Mouse (Mus musculus) cerebellum, postnatal 36 days (tissue): Measurements from ENCODE around the gene Nsmce4a.
A peak's percentile ranks its signal among the peaks of the same experiment; 100 is the strongest.

Experiments
- DNase-seq, 2 experiments: peaks; one replicate each; pipeline ENCODE4 v3.0.0; 2021 to 2022; ENCODE audit warnings: mixed read lengths in 2 of 2

The Nsmce4a gene

GRCm38 (mm10) chr7:130577388-130578003 lies 4.6 kb upstream of the Nsmce4a start, which contains the start of gene Tacc2:
Gene Tacc2 (plus strand): TSS chr7:130577438.
- DNase-seq, result no peak

DNA sequence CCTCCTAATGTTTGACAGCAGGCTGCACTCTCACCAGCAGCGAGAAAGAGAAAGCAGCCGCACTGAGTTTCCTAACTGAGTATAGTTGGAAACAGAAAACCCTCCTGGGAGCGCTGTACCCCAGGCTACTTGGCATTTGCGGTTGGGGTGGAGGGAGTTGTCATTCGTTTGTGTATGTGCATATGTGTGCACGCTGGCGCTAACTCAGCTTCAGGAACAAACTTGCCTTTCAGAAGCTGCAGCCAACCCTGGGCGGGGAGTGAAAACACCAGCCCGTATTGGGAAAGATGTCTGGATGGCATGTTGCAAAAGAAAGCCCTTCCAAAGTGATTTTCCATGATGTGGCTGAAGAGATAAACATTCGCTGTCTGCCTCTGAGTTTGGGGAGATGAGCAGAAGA lies 4.1 kb upstream of the Nsmce4a start:
- no peak for DNase-seq

- no peak for DNase-seq
Measured at GRCm38 (mm10) chr7:130574211-130574991, 1.5 kb upstream of the Nsmce4a start.

- DNase-seq, result no peak
Measured at GRCm38 (mm10) chr7:130573746-130574145, 828 bp upstream of the Nsmce4a start.

- no peak for DNase-seq
Measured at GRCm38 (mm10) chr7:130570472-130570871, 2.4 kb downstream of the Nsmce4a start.

- DNase-seq, result no peak
Measured at GRCm38 (mm10) chr7:130568783-130569436, 4.0 kb downstream of the Nsmce4a start.

- no peak for DNase-seq
Measured at GRCm38 (mm10) chr7:130564596-130564995, 8.3 kb downstream of the Nsmce4a start.

DNA sequence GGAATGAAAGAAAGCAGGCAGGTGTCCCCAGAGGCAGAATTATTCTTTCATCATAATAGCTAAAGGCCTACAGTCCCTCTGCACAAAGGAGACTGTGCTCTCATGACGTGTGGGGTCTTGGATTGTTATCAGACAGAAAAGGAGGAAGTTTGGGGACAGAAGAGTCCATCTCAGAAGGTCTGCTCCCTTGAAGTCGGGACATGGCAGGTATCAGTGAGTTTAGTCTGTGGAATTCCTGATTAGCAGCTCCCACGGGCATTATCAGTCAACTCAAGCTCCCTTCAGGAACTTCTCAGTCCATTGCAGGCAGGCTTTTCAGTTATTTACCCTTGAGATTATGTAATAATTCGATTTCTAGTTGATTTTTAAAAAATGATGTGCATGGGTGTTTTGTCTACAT lies 9.0 kb downstream of the Nsmce4a start:
- DNase-seq, result no peak

DNA sequence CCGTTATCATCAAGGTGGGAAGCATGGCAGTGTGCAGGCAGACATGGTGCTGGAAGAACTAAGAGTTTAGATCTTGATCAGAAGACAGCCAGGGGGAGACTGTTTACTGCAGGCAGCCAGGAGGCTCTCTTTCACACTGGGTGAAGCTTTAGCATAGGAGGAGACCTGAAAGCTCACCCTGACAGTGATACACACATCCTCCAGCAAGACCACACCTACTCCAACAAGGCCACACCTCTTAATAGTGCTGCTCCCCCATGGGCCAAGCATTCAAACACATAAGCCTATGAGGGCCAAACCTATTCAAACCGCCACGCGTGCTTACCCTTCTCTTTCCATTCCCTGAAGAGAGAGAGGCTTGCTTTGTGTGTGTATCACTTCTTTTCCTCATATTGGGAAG lies 9.6 kb downstream of the Nsmce4a start:
- no peak for DNase-seq

- DNase-seq, result no peak
Measured at GRCm38 (mm10) chr7:130560933-130561332, 12.0 kb downstream of the Nsmce4a start.

DNA sequence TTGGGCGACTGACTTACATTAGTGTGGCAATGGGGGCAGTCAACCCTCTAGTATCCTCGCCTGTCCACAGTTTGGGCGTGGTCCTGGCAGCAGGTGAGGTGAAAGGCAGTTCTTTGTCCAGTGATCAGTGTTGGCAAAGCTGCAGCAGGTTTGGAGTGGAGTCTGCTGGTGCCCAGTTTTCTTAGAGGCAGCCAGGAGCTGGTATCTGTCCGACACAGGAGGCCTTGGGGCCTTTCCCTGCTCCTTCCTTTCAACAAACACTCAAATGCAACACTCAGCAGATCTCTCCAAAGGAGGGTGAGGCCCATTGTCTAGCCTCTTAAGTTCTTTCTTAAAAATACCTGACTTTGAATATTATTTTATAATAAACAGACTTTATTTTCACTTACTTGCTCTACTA lies 14.3 kb downstream of the Nsmce4a start:
- no peak for DNase-seq

- no peak for DNase-seq
Measured at GRCm38 (mm10) chr7:130555597-130555996, 17.3 kb downstream of the Nsmce4a start.

GRCm38 (mm10) chr7:130553321-130553720 lies 19.6 kb downstream of the Nsmce4a start:
- peak; percentile 57 to 63 for DNase-seq

DNA sequence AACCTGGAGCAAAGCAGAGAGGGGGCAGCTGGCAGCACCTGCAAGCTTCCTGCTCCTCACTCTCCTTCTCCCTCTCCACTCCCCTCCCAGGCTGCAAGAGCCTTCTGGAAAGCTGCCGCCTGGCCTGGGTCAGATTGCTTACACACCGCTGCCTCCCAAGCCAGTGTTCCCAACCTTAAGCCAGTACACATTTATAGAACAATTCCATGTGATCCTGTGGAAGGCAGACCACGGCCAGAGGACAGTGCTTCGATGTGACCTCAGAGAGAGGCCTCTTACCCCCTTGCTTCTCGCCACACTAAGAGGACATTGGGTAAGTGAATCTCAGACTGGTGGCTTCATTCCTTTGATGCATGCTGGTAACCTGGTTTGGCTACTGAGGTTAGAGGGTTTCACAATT lies 20.1 kb downstream of the Nsmce4a start:
- peak; percentile 71 to 76 for DNase-seq

GRCm38 (mm10) chr7:130547635-130548175 lies 25.2 kb downstream of the Nsmce4a start:
- no peak for DNase-seq

GRCm38 (mm10) chr7:130546791-130547484 lies 26.0 kb downstream of the Nsmce4a start:
- peak; percentile 93 to 94 for DNase-seq

GRCm38 (mm10) chr7:130546421-130546790 lies 26.5 kb downstream of the Nsmce4a start:
- DNase-seq, result no peak

DNA sequence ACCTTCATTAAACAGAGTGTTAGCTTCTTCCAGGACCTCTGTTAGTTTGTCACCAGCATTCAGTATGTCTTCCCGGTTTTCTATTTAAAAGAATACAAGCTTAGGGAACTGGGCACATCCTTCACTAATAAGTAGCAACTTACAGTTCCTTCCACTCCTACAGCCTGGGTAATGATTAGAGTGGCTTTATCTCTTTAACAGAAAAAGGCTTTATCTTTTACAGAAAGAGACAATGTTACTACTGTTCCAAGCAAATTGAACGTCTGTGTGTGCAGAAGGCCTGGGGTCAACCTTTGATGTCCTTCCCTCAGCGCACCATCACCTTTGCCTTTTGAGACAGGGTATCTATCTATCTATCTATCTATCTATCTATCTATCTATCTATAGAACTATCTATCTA lies 27.0 kb downstream of the Nsmce4a start:
- DNase-seq, result no peak

DNA sequence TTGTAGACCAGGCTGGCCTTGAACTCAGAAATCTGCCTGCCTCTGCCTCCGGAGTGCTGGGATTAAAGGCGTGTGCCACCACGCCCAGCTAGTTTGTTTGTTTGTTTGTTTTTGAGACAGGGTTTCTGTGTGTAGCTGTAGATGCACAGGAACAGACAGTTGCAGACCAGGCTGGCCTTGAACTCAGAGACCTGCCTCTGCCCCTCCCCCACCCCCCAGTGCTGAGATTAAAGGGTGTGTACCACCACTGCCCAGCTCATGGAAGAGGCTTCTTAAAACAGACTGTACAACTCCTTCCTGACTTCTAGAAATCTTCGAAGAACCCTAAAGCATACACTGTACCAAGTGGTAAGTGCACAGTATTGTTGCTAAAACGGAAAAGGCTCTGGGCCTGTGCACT lies 27.5 kb downstream of the Nsmce4a start:
- DNase-seq, result no peak

DNA sequence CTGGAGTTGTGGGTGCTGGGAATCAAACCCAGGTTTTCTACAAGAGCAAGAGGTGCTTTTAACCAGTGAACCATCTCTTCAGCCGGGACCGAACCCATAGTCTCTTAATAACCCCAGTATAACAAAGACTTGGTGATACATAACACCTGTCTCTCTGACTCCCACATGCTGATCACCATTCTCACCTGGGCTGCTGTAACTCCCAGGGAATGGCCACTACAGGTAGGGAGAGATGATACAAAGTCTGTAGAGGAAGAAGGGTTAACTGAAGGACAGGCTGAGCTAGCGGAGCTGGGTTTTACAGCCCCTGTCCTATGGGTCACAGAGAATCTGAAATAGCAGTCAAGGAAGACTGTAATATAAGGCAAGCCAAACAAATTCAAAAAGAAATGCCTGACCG lies 29.7 kb downstream of the Nsmce4a start:
- DNase-seq, result no peak

GRCm38 (mm10) chr7:130540176-130540575 lies 32.7 kb downstream of the Nsmce4a start:
- DNase-seq, result no peak

DNA sequence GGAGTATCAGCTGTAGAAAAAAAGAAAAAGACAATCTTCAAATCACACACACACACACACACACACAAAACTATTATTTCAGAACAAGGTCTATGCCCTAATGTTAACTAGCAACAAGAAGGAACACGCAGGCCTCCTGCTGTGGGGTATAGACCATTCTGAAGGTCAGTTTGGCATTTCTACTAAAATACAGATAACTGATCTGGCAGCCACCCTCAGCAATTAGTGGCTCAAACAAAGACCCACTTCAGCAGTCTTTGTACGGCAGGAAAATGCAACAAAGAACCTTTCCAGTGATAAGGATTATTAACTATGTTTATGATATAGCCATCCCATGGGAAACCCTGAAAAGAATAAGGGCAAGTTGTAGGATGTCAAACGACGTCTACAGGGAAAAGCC lies 35.9 kb downstream of the Nsmce4a start:
- DNase-seq, result no peak

DNA sequence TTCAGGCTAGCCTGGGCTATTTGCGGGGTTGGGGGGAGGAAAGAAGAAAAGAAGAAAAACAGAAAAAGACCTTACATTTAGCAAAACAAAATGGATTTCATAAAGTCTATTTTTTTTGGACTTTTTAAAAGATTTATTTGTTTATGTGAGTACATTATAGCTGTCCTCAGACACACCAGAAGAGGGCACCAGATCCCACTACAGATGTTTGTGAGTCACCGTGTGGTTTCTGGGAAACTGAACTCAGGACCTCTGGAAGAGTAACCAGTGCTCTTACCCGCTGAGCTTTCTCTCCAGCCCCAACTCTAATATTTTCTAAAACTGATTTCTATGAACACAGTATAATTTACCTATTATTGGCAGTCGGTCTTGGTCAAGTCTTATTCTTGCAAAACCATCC lies 37.7 kb downstream of the Nsmce4a start:
- DNase-seq, result no peak
